Mouse (Mus musculus) midbrain, embryonic 16.5 days (tissue): ENCODE results near the gene Gsg1l. TPM values are rescaled to one million over a fixed set of nuclear protein-coding genes. Genes with fewer than 3 reads are reported as not detected.

Source experiments
- ATAC-seq: fragments of 200-750 bp; cut with Nextera tagmentation; 2 replicates; pipeline ENCODE4 v1.8.0; 2017; ENCODE audit warnings: moderate TSS enrichment
- H3K27ac ChIP-seq: fragments of 300-500 bp; sonication (generic); 2 replicates; pipeline ENCODE4 v1.5.1; 2014; ENCODE audit warnings: mild to moderate bottlenecking, low read length, mixed read lengths
- H3K27me3 ChIP-seq: fragments of 300-500 bp; sonication (generic); 2 replicates; pipeline ENCODE4 v1.6.1; 2014; ENCODE audit warnings: low read depth, low read length, mixed read lengths; ENCODE audit not compliant: control insufficient read depth, insufficient read depth
- H3K36me3 ChIP-seq: fragments of 300-500 bp; sonication (generic); 2 replicates; pipeline ENCODE4 v1.6.1; 2014; ENCODE audit warnings: mild to moderate bottlenecking, low read length, moderate library complexity, mixed read lengths; ENCODE audit not compliant: control insufficient read depth, insufficient read depth
- H3K4me1 ChIP-seq: fragments of 300-500 bp; sonication (generic); 2 replicates; pipeline ENCODE4 v1.6.1; 2014; ENCODE audit warnings: mild to moderate bottlenecking, low read length, mixed read lengths; ENCODE audit not compliant: control insufficient read depth, insufficient read depth
- H3K4me2 ChIP-seq: fragments of 300-500 bp; sonication (generic); 2 replicates; pipeline ENCODE4 v1.6.1; 2014; ENCODE audit warnings: mild to moderate bottlenecking, low read length, mixed read lengths
- H3K4me3 ChIP-seq: fragments of 300-500 bp; sonication (generic); 2 replicates; pipeline ENCODE4 v1.5.1; 2014; ENCODE audit warnings: low read depth, mild to moderate bottlenecking, low read length, moderate library complexity, mixed read lengths
- H3K9ac ChIP-seq: fragments of 300-500 bp; sonication (generic); 2 replicates; pipeline ENCODE4 v1.6.1; 2014; ENCODE audit warnings: low read depth, low read length, mixed read lengths
- H3K9me3 ChIP-seq: fragments of 300-500 bp; sonication (generic); replicated peaks from 2 replicates; pipeline ENCODE4 v1.6.1; 2014; ENCODE audit warnings: mild to moderate bottlenecking, low read length, mixed read lengths; ENCODE audit not compliant: control insufficient read depth, poor library complexity, severe bottlenecking
- WGBS: fragments of 180-500 bp; shearing (Covaris S2); extraction: QIAGEN DNeasy Blood & Tissue Kit; methylation state at CpG from one replicate; pipeline ENCODE4 v1.1.7; 2014; 5-methylcytosine and 5-hydroxymethylcytosine counted together
- polyA plus RNA-seq: library from polyadenylated mRNA; unstranded; fragments of >200 nt; fragmentation: Nextera tagmentation; extraction: Ambion mirVana; gene quantifications from 2 replicates; pipeline ENCODE4 v1.2.1, GENCODE M21; 2015

Gsg1l gene
- polyA plus RNA-seq, 1 experiment from 2014 or later = 12.5 TPM

GRCm38 (mm10) chr7:125953844-125954243 lies 128.4 kb downstream of the Gsg1l start:
- WGBS = 68% methylated on average over 6 of the region's 6 CpGs
- no peak overlapping the region for H3K27ac ChIP-seq
- no peak overlapping the region for H3K4me2 ChIP-seq
- no peaks in the 10 kb centered on the region for H3K9me3 ChIP-seq
- H3K9ac ChIP-seq = no peak overlapping the region
- no peak overlapping the region for H3K4me3 ChIP-seq
- no peaks in the 10 kb centered on the region for H3K27me3 ChIP-seq
- H3K4me1 ChIP-seq = peaks cover 8% of the 10 kb centered on the region; the same call in 1 of the 2 replicates
- no peak for ATAC-seq
- no peaks in the 10 kb centered on the region for H3K36me3 ChIP-seq

- Histone ChIP-seq H3K4me1 (0 out of 2 replicates have a peak, but pooled peaks cover 4% of the 10 kb centered on the region), H3K27me3 (no peaks in the 10 kb centered on the region), H3K4me3 (no peak overlapping the region), H3K36me3 (no peaks in the 10 kb centered on the region), H3K9ac (no peak overlapping the region), H3K9me3 (no peaks in the 10 kb centered on the region), H3K4me2 (no peak overlapping the region), H3K27ac (no peak overlapping the region)
- WGBS = 70% methylated on average over 7 of the region's 7 CpGs
- ATAC-seq = no peak
These were observed 130.3 kb downstream of the Gsg1l start for GRCm38 (mm10) chr7:125951911-125952310.

GRCm38 (mm10) chr7:125948973-125949372 lies 133.2 kb downstream of the Gsg1l start:
- WGBS = 70% methylated on average over 4 of the region's 4 CpGs
- H3K9me3 ChIP-seq = no peaks in the 10 kb centered on the region
- H3K4me2 ChIP-seq = no peak overlapping the region
- no peak overlapping the region for H3K27ac ChIP-seq
- ATAC-seq = no peak
- no peaks in the 10 kb centered on the region for H3K4me1 ChIP-seq
- no peaks in the 10 kb centered on the region for H3K36me3 ChIP-seq
- H3K27me3 ChIP-seq = no peaks in the 10 kb centered on the region
- H3K9ac ChIP-seq = no peak overlapping the region
- H3K4me3 ChIP-seq = no peak overlapping the region

DNA sequence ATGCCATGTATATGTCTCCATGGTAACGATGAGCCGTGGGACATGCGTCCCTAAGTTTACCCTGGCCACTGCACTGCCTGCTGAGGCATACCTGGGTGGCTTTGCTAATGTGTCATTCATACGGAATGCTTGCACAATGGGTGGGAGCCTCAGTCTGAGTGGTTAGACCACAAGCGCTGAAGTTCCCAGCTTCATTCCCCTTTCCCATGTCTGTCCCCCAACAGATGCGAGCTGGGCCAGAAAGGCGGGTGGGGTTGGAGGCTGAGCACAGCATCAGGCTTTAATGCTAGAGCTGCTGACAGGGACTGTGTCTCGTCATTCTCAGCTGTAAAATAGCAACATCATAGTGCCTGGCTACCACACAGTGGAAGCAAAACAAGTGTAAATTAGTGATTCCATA lies 136.3 kb downstream of the Gsg1l start:
- H3K4me3 ChIP-seq = no peak overlapping the region
- H3K36me3 ChIP-seq = no peaks in the 10 kb centered on the region
- H3K27ac ChIP-seq = no peak overlapping the region
- H3K9ac ChIP-seq = no peak overlapping the region
- ATAC-seq = no peak
- no peaks in the 10 kb centered on the region for H3K27me3 ChIP-seq
- H3K4me1 ChIP-seq = no peaks in the 10 kb centered on the region
- 61% methylated on average over 8 of the region's 8 CpGs for WGBS
- no peaks in the 10 kb centered on the region for H3K9me3 ChIP-seq
- H3K4me2 ChIP-seq = no peak overlapping the region

- no peak for ATAC-seq
- no peak overlapping the region for H3K9ac ChIP-seq
- H3K27me3 ChIP-seq = no peaks in the 10 kb centered on the region
- no peak overlapping the region for H3K4me2 ChIP-seq
- H3K4me3 ChIP-seq = no peak overlapping the region
- no peaks in the 10 kb centered on the region for H3K36me3 ChIP-seq
- H3K4me1 ChIP-seq = no peaks in the 10 kb centered on the region
- no peaks in the 10 kb centered on the region for H3K9me3 ChIP-seq
- no peak overlapping the region for H3K27ac ChIP-seq
- 90% methylated on average over 5 of the region's 5 CpGs for WGBS
These were observed 137.6 kb downstream of the Gsg1l start for GRCm38 (mm10) chr7:125944631-125945030.

GRCm38 (mm10) chr7:125943511-125943910 lies 138.7 kb downstream of the Gsg1l start:
- no peak overlapping the region for H3K4me3 ChIP-seq
- H3K4me1 ChIP-seq = no peaks in the 10 kb centered on the region
- H3K9ac ChIP-seq = no peak overlapping the region
- WGBS = 89% methylated on average over 4 of the region's 4 CpGs
- no peaks in the 10 kb centered on the region for H3K9me3 ChIP-seq
- H3K27me3 ChIP-seq = no peaks in the 10 kb centered on the region
- no peak overlapping the region for H3K27ac ChIP-seq
- no peaks in the 10 kb centered on the region for H3K36me3 ChIP-seq
- ATAC-seq = no peak
- no peak overlapping the region for H3K4me2 ChIP-seq

DNA sequence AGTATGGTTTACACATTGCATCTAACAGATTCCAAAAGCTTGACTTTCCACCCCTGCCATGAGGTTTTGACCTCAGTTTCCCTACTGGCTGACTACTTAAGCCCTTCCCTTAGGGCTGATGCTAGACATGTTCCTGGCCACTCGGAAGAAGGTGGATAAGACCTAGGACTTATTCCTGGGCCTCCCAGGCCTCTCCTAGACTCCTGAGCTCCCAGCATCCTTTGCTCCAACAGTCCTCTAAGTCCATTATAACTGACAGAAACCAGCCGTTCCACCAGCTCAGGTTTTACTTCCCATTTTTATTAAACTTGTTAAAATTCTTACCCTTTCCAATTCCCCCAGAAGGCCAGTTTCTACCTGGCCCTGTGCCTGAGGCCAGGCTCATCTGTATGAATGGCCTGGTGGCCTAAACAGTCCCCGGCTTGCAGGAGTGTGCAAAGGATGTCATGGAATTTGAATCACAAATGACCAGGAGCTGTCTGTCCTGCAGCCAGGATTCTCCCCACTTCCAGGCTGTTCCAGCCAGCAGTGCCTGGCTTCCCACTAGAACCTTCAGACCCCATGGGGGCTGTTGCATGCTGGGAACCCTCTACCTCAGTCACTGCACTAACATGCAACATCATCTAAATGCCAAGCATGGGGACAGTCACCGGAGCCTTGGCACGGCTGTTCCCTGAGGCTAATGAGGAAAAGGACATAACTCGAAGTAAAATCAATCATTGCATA lies 139.7 kb downstream of the Gsg1l start:
- no peak overlapping the region for H3K27ac ChIP-seq
- no peak overlapping the region for H3K4me2 ChIP-seq
- no peaks in the 10 kb centered on the region for H3K9me3 ChIP-seq
- no peaks in the 10 kb centered on the region for H3K27me3 ChIP-seq
- no peaks in the 10 kb centered on the region for H3K4me1 ChIP-seq
- H3K4me3 ChIP-seq = no peak overlapping the region
- 72% methylated on average over 6 of the region's 6 CpGs for WGBS
- no peak for ATAC-seq
- no peaks in the 10 kb centered on the region for H3K36me3 ChIP-seq
- H3K9ac ChIP-seq = no peak overlapping the region

DNA sequence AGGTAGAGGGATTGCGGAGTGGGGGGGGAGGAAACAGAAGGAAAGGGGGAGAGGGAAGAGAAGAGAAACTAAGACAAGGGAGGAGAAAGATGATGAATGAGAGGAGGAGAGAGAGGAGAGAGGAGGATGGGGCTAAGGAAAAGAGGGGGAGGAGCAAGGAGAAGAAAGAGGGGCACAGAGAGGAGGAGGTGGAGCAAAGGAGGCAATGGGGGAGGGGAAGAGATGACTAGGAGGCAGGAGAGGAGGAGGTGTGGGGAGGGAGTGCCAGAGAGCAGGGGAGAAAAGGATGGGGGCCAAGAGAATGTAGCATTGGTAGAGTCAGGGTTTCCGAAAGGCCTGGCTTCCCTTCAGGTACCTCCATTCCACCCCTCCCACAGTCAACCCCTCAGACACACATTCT lies 147.9 kb downstream of the Gsg1l start:
- Histone ChIP-seq H3K4me3 (no peak overlapping the region), H3K9ac (no peak overlapping the region; the same call in 1 of the 2 replicates), H3K4me2 (no peak overlapping the region), H3K27me3 (no peaks in the 10 kb centered on the region), H3K27ac (peak overlapping the region; percentile 73), H3K36me3 (no peaks in the 10 kb centered on the region), H3K4me1 (peaks cover 38% of the 10 kb centered on the region), H3K9me3 (no peaks in the 10 kb centered on the region)
- no peak; the same call in 1 of the 2 replicates for ATAC-seq
- WGBS = 37% methylated on average over 2 of the region's 2 CpGs

DNA sequence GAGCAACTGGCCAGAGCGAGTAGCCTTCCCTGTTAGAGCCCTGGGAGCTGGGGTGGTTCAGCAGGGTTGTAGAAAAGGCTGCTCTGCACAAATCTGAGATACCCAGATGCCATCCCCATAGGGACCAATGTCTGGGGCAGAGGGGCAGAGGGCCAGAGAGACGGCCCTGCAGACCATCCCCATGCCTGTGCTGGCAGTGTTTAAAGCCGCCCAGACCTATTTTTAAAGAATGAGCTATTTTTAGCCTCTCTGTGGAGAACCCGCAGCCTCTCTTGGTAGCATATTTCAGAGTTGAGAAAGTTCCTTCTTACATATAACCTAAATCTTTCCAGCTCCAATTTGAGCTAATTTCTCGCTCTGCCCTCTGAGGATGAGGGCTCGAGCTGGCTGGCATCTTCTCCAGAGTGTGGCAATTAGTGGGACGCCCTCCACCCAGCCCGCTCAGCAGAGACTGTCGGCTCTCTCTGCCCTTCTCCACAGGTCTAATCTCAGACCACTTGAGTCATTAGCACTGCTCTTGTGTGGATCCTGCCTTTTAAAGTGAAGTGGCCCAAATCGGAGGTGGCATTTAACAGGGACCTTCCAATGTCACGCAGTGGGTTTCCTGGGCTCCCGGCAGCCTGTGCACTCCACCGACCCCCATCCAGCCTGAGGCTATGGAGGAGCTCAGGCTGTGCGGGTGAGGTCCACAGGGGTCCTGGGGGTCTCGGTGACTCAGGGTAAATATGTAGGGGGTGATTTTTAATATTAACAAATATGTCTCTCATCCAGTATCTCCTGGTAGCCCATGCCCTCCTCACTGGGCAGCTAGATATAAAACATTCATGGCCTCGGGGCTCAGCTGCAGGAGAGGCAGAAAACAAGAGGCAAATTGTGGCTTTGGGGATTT lies 148.6 kb downstream of the Gsg1l start:
- Histone ChIP-seq H3K27ac (peak overlapping the region; percentile 73), H3K36me3 (no peaks in the 10 kb centered on the region), H3K27me3 (no peaks in the 10 kb centered on the region), H3K4me1 (peaks cover 38% of the 10 kb centered on the region), H3K4me2 (peak overlapping the region; percentile 15), H3K9ac (0 out of 2 replicates have a peak overlapping the region, but pooled peaks have one; percentile 12), H3K4me3 (no peak overlapping the region), H3K9me3 (no peaks in the 10 kb centered on the region)
- WGBS = 11% methylated on average over 16 of the region's 16 CpGs
- ATAC-seq = peak; percentile 80
